Mouse (Mus musculus): ENCODE measurements around the gene Pdcl2. TPM values are rescaled to one million over a fixed set of nuclear protein-coding genes. Genes with fewer than 3 reads are reported as not detected.
A peak's percentile ranks its signal among the peaks of the same experiment; 100 is the strongest.

Pdcl2 gene
- polyA plus RNA-seq, 2 experiments, result not detected

DNA sequence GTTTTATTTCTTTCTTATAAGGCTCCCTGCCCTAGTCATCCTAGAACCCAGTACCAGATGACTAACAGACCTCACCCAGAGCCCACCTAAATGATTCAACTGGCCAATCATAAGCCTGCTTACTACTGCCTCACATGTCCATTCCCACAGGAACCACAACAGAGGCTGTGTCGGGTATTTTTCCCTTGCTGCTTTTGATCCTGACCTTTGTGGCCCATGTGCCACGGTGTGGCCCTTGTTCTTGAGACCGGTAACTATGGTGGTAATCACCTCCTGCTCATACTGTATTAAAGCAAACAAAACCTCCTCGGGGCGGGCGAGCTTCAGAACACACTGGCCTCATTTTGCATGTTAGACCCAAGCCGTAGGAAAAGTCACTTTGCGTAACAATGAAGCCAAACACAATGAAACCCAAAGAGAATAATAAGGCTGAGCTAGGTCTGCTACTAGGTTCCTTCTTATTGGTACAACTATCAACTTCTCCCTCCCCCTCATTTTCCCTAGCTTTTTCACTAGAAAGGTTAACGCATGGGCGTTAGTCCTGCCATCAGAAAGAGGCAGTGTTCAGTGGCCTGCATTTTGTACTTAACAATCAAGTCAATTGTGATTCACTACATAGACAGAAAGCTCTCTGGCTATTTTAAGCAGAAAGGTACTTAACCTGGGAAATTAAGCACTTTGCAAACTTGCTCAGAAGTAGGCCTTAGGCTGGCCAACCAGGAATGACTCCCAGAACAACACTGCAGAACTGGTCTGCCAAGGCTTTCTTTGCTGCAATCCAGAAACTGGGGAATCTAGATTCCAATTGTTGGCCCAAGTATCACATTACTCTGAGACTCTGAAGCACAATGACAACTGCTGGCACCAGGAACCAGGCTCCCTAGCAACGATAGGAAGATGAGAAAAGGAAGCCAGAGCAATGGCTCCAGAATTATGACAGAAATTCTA lies 9.4 kb downstream of the Pdcl2 start:
- no peaks in the 10 kb centered on the region for H3K27me3 ChIP-seq (ENCODE audit: control insufficient read depth, insufficient read depth, low read length)
- no peaks in the 10 kb centered on the region for H3K4me1 ChIP-seq (ENCODE audit: control insufficient read depth, insufficient read depth, low read length)
- no peak overlapping the region; the same call in 1 of the 2 replicates for H3K27ac ChIP-seq (replicated peaks; ENCODE audit: low read depth, low read length)
- no peak overlapping the region for H3K9ac ChIP-seq (ENCODE audit: low read depth, low read length, severe bottlenecking)
- no peaks in the 10 kb centered on the region for H3K9me3 ChIP-seq (ENCODE audit: control insufficient read depth, low read length)
- H3K36me3 ChIP-seq (ENCODE audit: control insufficient read depth, insufficient read depth, low read length), result no peaks in the 10 kb centered on the region
- no peak for ATAC-seq (ENCODE audit: low FRiP score, low read depth)
- peak; percentile 4 for DNase-seq (ENCODE audit: low spot score)
- no peak overlapping the region for H3K4me3 ChIP-seq (replicated peaks; ENCODE audit: low read length)
- WGBS, result 54% methylated on average over 11 of the region's 11 CpGs
- no peak overlapping the region for H3K4me2 ChIP-seq (replicated peaks; ENCODE audit: low read depth, low read length, severe bottlenecking)
- no peak for TF ChIP-seq POLR2A (IDR thresholded peaks at IDR 0.05; ENCODE audit: borderline replicate concordance, extremely low read depth, insufficient read depth, insufficient read length)

DNA sequence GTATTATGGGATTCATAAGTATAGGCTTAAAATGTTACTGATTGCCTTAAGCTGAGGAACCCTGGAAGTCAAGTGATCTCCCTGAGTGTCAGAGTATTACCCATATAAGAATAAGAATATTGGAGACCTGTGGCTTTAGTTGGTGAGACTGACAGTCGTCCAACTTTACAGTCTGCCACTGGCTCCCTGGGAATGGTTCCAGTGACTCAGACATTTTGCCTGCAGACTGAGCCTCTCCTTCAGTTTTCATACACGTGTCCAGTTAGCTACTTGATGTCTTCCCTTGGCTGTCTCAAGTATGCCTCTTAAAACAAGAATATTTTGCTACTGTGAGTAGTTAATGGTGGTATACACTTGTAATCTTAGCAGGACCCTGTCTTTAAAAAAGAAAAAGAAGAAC lies 22.8 kb downstream of the Pdcl2 start:
- H3K9ac ChIP-seq (ENCODE audit: low read depth, low read length, severe bottlenecking), result no peak overlapping the region
- H3K4me1 ChIP-seq (ENCODE audit: control insufficient read depth, insufficient read depth, low read length), result peaks cover 5% of the 10 kb centered on the region; the same call in 1 of the 2 replicates
- no peak for DNase-seq (ENCODE audit: low spot score)

DNA sequence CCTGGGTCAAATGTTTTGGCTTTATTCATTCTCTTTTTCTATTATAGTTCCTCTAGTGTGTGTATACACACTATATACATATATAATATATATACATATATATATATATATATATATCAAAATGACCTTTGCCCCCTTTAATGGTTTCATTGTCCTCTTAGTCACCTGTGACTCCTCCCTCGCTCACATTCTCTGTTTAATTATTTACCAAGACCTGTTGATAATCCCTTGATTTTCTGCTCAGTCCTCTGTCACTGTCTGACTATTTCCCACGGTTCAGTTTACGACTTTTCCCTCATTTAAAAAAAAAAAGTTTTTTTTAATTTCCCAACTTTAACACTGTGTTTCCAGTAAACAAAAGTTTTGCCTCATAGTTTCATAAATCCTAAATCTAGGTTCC lies 24.7 kb downstream of the Pdcl2 start:
- H3K9ac ChIP-seq (ENCODE audit: low read depth, low read length, severe bottlenecking), result no peak overlapping the region
- H3K27me3 ChIP-seq (ENCODE audit: control insufficient read depth, insufficient read depth, low read length), result no peaks in the 10 kb centered on the region
- H3K4me1 ChIP-seq (ENCODE audit: control insufficient read depth, insufficient read depth, low read length), result peaks cover 11% of the 10 kb centered on the region; the same call in 1 of the 2 replicates
- no peak for ATAC-seq (ENCODE audit: low FRiP score, low read depth)
- H3K9me3 ChIP-seq (ENCODE audit: control insufficient read depth, low read length), result no peaks in the 10 kb centered on the region
- no peak overlapping the region for H3K27ac ChIP-seq (replicated peaks; ENCODE audit: low read depth, low read length)
- TF ChIP-seq POLR2A (IDR thresholded peaks at IDR 0.05; ENCODE audit: borderline replicate concordance, extremely low read depth, insufficient read depth, insufficient read length), result no peak
- H3K36me3 ChIP-seq (ENCODE audit: control insufficient read depth, insufficient read depth, low read length), result no peaks in the 10 kb centered on the region
- WGBS, result 63% methylated on average over 3 of the region's 3 CpGs
- H3K4me2 ChIP-seq (replicated peaks; ENCODE audit: low read depth, low read length, severe bottlenecking), result no peak overlapping the region
- DNase-seq (ENCODE audit: low spot score), result no peak
- H3K4me3 ChIP-seq (replicated peaks; ENCODE audit: low read length), result no peak overlapping the region

More for the DNA sequence above, 22.8 kb downstream of the Pdcl2 start:
- no peaks in the 10 kb centered on the region for H3K27me3 ChIP-seq (ENCODE audit: control insufficient read depth, insufficient read depth, low read length)
- no peak for ATAC-seq (ENCODE audit: low FRiP score, low read depth)
- no peak overlapping the region for H3K27ac ChIP-seq (replicated peaks; ENCODE audit: low read depth, low read length)
- no peaks in the 10 kb centered on the region for H3K36me3 ChIP-seq (ENCODE audit: control insufficient read depth, insufficient read depth, low read length)
- H3K4me3 ChIP-seq (replicated peaks; ENCODE audit: low read length), result no peak overlapping the region
- H3K9me3 ChIP-seq (ENCODE audit: control insufficient read depth, low read length), result no peaks in the 10 kb centered on the region
- TF ChIP-seq POLR2A (IDR thresholded peaks at IDR 0.05; ENCODE audit: borderline replicate concordance, extremely low read depth, insufficient read depth, insufficient read length), result no peak
- H3K4me2 ChIP-seq (replicated peaks; ENCODE audit: low read depth, low read length, severe bottlenecking), result no peak overlapping the region
- 67% methylated on average over 2 of the region's 2 CpGs for WGBS

DNA sequence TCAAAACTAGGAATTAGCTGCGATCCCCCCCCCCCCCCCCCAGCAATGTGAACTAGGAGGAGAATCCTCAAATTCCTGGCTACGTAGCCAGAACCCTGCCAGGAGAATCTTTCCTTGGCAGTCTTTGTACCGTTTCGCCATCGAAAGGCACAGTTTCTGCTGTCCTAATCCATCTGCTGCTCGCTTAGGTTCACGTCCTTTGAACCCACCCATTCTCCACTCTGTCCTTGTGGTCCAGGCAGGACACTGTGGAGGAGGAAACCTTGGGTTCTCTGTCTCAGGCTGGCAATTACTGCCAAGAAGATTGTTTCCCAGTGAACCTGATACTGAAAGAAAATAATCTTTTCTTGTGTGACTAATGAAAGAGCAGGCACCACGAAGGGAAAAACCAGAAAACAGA lies 25.3 kb downstream of the Pdcl2 start:
- 0 out of 2 replicates have a peak, but pooled peaks cover 3% of the 10 kb centered on the region for H3K36me3 ChIP-seq (ENCODE audit: control insufficient read depth, insufficient read depth, low read length)
- DNase-seq (ENCODE audit: low spot score) (no peak), ATAC-seq (ENCODE audit: low FRiP score, low read depth) (no peak)
- H3K9ac ChIP-seq (ENCODE audit: low read depth, low read length, severe bottlenecking), result no peak overlapping the region
- H3K27ac ChIP-seq (replicated peaks; ENCODE audit: low read depth, low read length), result no peak overlapping the region
- H3K4me1 ChIP-seq (ENCODE audit: control insufficient read depth, insufficient read depth, low read length), result peaks cover 11% of the 10 kb centered on the region; the same call in 1 of the 2 replicates
- peak overlapping the region; percentile 95 for H3K4me3 ChIP-seq (replicated peaks; ENCODE audit: low read length)
- H3K27me3 ChIP-seq (ENCODE audit: control insufficient read depth, insufficient read depth, low read length), result no peaks in the 10 kb centered on the region
- peak overlapping the region; percentile 86 for H3K4me2 ChIP-seq (replicated peaks; ENCODE audit: low read depth, low read length, severe bottlenecking)
- WGBS, result 5% methylated on average over 8 of the region's 8 CpGs
- no peaks in the 10 kb centered on the region for H3K9me3 ChIP-seq (ENCODE audit: control insufficient read depth, low read length)
- no peak for TF ChIP-seq POLR2A (IDR thresholded peaks at IDR 0.05; ENCODE audit: borderline replicate concordance, extremely low read depth, insufficient read depth, insufficient read length)

DNA sequence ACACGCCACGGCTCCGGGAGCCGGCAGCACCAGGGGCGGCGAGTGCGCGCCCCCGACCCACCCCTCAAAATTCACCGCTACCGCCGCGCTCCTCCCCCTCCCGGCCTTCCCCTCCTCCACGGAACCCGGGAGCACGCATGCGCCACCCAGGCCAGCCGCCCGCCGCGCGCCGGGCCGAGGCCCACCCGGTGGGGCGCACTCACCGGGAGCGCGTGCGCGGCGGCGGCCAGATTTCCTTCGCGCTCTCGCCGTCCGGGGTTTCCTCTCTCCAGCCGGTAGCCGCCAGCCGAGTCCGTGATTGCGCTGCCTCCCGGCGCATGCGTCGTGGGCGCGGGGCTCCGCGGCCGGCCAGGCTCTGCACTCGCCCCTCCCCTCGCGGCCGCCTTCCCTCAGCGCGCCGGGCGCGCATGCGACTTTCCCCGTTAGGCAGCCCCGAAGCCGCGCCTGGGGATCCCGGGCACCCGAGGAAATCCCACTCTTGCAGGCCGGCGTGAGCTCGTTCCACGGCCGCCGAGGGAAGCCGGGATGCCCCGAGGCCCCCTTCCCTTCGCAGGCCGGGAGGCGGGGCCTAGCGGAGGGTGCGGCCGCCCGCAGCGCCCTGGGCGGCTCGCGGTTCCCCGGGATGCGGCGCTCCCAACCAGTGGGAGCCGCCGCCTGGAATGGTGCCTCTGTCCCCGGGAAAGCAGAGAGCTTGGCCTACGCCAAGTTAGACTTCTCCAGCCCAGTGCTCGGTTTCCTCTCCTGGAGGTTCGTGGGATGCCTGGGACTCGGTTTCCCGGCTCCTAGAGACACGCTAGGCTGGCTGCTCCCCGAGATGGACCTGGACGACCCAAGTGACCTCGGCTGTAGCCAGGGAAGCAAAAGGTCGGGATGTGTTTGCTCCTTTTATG lies 26.3 kb downstream of the Pdcl2 start, which contains the start of gene Clock:
TSS of gene Clock (minus strand) at position 341 of the 890 bp plus-strand sequence.
- H3K4me1 ChIP-seq (ENCODE audit: control insufficient read depth, insufficient read depth, low read length), result peaks cover 11% of the 10 kb centered on the region; the same call in 1 of the 2 replicates
- 0 out of 2 replicates have a peak, but pooled peaks have one; percentile 53 for TF ChIP-seq POLR2A (IDR thresholded peaks at IDR 0.05; ENCODE audit: borderline replicate concordance, extremely low read depth, insufficient read depth, insufficient read length)
- ATAC-seq (ENCODE audit: low FRiP score, low read depth), result peak; percentile 91

More for the DNA sequence above, 26.3 kb downstream of the Pdcl2 start, which contains the start of gene Clock:
- peak; percentile 79 for DNase-seq (ENCODE audit: low spot score)
- Histone ChIP-seq H3K4me3 (replicated peaks; ENCODE audit: low read length) (peak within 1 kb of the TSS; percentile 95), H3K27ac (replicated peaks; ENCODE audit: low read depth, low read length) (peak within 1 kb of the TSS; percentile 96), H3K9me3 (ENCODE audit: control insufficient read depth, low read length) (no peaks in the 10 kb centered on the region), H3K9ac (ENCODE audit: low read depth, low read length, severe bottlenecking) (peak within 1 kb of the TSS; percentile 93), H3K36me3 (ENCODE audit: control insufficient read depth, insufficient read depth, low read length) (0 out of 2 replicates have a peak, but pooled peaks cover 4% of the 10 kb centered on the region), H3K4me2 (replicated peaks; ENCODE audit: low read depth, low read length, severe bottlenecking) (peak within 1 kb of the TSS; percentile 86), H3K27me3 (ENCODE audit: control insufficient read depth, insufficient read depth, low read length) (no peaks in the 10 kb centered on the region)
- WGBS, result under 1% methylated on average over 68 of the region's 104 CpGs

Data from limb, embryonic 14.5 days (tissue).